Mouse (Mus musculus) forebrain, embryonic 10.5 days (tissue): ENCODE data around the gene Sdcbp2. TPM values are rescaled to one million over a fixed set of nuclear protein-coding genes. Genes with fewer than 3 reads are reported as not detected.
"Not testable (repeated sequence)": the region's sequence is repeated elsewhere in the genome, so short reads cannot be mapped to it uniquely, and the experiment has no call there.

Experiments used
- DNase-seq: peaks from one replicate; pipeline ENCODE4 v3.0.0-alpha.2; 2017; ENCODE audit warnings: low spot score; ENCODE audit errors: extremely low spot score
- H3K27ac ChIP-seq: fragments of 300-500 bp; sonication (generic); 2 replicates; pipeline ENCODE4 v1.5.1; 2016; ENCODE audit warnings: mild to moderate bottlenecking
- H3K27me3 ChIP-seq: fragments of 300-500 bp; sonication (generic); 2 replicates; pipeline ENCODE4 v1.6.1; 2016; ENCODE audit warnings: mild to moderate bottlenecking; ENCODE audit not compliant: poor library complexity, severe bottlenecking
- H3K36me3 ChIP-seq: fragments of 300-500 bp; sonication (generic); replicated peaks from 2 replicates; pipeline ENCODE4 v1.6.1; 2016; ENCODE audit warnings: mild to moderate bottlenecking, moderate library complexity
- H3K4me1 ChIP-seq: fragments of 300-500 bp; sonication (generic); 2 replicates; pipeline ENCODE4 v1.6.1; 2016
- H3K4me3 ChIP-seq: fragments of 300-500 bp; sonication (generic); 2 replicates; pipeline ENCODE4 v1.5.1; 2016; ENCODE audit warnings: mild to moderate bottlenecking, moderate library complexity
- H3K9me3 ChIP-seq: fragments of 300-500 bp; sonication (generic); 2 replicates; pipeline ENCODE4 v1.6.1; 2016; ENCODE audit warnings: mild to moderate bottlenecking, moderate library complexity
- WGBS: fragments of 180-500 bp; shearing (Covaris S2); methylation state at CpG from one replicate; pipeline ENCODE4 v1.1.7; 2016; 5-methylcytosine and 5-hydroxymethylcytosine counted together
- polyA plus RNA-seq: library from polyadenylated mRNA; unstranded; fragments of >200 nt; fragmentation: Nextera tagmentation; extraction: Ambion mirVana; gene quantifications from 2 replicates; pipeline ENCODE4 v1.2.1, GENCODE M21; 2016

Gene Sdcbp2
- polyA plus RNA-seq, 1 experiment from 2014 or later, result 0.79 TPM

DNA sequence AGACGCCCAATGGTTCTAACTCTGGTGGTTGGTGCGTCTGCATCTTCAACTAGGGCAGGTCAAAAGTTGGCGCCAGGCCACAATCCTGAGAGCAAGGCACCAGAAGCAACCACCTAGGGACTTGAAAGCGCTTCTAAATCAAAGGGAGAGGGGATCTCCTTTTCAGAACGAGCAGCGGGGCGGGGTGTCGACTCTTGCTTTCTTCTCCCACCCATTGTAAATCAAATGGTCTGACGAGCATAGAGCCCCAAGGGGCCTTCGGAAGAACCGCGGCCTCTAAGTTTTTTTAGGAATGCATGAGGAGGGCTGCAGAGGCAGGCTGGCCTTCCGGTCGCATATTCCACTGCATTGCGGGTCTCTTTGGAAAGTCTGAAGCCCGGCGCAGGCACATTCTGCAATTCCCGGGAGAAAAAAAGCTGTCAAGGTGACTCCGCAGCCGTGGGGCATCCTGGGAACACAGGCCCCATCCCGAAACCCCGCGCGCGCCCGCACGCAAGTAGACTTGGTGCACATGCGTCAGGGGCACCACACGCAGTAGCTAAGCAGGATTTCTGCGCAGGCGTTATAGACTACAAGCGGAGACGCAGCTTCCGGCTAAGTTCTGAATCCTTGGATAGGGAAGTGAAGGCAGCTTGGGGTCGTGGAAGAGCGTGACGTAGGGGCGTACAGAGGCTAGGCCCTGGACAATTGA, 3.4 kb downstream of the Sdcbp2 start:
- Histone ChIP-seq H3K27me3 (peaks cover 19% of the 10 kb centered on the region), H3K4me1 (peaks cover 18% of the 10 kb centered on the region), H3K4me3 (peak overlapping the region; percentile 54), H3K9me3 (no peaks in the 10 kb centered on the region), H3K27ac (peak overlapping the region; percentile 84), H3K36me3 (no peaks in the 10 kb centered on the region)
- peak; percentile 81 for DNase-seq
- under 1% methylated on average over 38 of the region's 38 CpGs for WGBS

DNA sequence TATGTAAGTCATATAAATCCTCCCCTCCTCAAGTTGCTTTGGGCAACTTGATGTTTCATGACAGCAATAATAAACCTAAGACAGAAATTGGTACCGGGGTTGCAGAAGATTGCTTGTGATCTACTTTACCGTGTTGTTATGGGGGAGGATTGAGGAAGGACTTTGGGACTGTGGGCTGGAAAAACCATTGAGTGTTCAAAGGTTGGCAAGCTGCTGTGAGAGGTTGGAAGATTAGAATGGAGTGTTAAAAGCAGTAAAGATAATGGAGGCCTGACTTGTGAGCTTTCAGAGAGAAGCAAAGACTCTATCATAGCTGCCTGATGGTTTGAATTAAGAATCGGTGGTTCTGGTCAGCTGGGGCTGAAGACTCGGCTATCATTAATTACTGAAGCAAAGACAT, 6.8 kb downstream of the Sdcbp2 start:
- Histone ChIP-seq H3K27ac (no peak overlapping the region), H3K9me3 (no peaks in the 10 kb centered on the region), H3K36me3 (no peaks in the 10 kb centered on the region), H3K4me1 (peaks cover 18% of the 10 kb centered on the region), H3K27me3 (peaks cover 19% of the 10 kb centered on the region), H3K4me3 (no peak overlapping the region)
- WGBS, result 82% methylated on average over 4 of the region's 4 CpGs
- DNase-seq, result no peak

- Histone ChIP-seq H3K4me3 (no peak overlapping the region), H3K27me3 (peaks cover 19% of the 10 kb centered on the region), H3K36me3 (no peaks in the 10 kb centered on the region), H3K9me3 (no peaks in the 10 kb centered on the region), H3K27ac (no peak overlapping the region), H3K4me1 (peaks cover 9% of the 10 kb centered on the region)
- no peak for DNase-seq
- WGBS, result 47% methylated on average over 1 of the region's 1 CpGs
These were observed 8.5 kb downstream of the Sdcbp2 start for GRCm38 (mm10) chr2:151580945-151581344.

DNA sequence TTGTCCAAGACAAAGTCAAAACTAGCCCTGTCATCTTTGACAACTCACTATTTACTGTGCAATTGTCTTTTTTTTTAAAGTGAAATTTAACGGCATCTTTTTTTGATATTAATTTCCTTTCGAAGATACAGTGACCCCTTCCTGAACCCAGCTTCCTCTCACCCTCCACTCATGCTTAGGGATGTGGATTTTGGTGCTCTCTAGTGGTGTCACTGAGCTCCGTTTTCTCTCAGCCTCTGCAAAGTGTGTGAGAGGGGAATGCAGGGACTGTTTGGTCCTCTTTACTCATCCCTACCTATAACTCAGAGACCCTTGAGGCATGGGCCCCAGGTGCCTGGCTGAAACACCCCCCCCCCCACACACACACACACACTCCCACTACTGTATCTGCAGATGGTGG, 13.5 kb downstream of the Sdcbp2 start:
- no peak for DNase-seq
- Histone ChIP-seq H3K4me3 (no peak overlapping the region), H3K27ac (no peak overlapping the region), H3K36me3 (no peaks in the 10 kb centered on the region), H3K27me3 (no peaks in the 10 kb centered on the region), H3K4me1 (no peaks in the 10 kb centered on the region), H3K9me3 (no peaks in the 10 kb centered on the region)
- WGBS, result 79% methylated on average over 3 of the region's 3 CpGs

GRCm38 (mm10) chr2:151586807-151587206, 14.4 kb downstream of the Sdcbp2 start:
- H3K27ac ChIP-seq, result no peak overlapping the region
- WGBS, result 96% methylated on average over 1 of the region's 1 CpGs

GRCm38 (mm10) chr2:151587306-151587705, 14.9 kb downstream of the Sdcbp2 start:
- WGBS, result 86% methylated on average over 9 of the region's 9 CpGs
- no peaks in the 10 kb centered on the region for H3K27me3 ChIP-seq

More at GRCm38 (mm10) chr2:151586807-151587206, 14.4 kb downstream of the Sdcbp2 start:
- no peaks in the 10 kb centered on the region for H3K27me3 ChIP-seq
- DNase-seq, result no peak
- no peaks in the 10 kb centered on the region for H3K36me3 ChIP-seq
- H3K4me1 ChIP-seq, result no peaks in the 10 kb centered on the region
- no peaks in the 10 kb centered on the region for H3K9me3 ChIP-seq
- H3K4me3 ChIP-seq, result no peak overlapping the region

DNA sequence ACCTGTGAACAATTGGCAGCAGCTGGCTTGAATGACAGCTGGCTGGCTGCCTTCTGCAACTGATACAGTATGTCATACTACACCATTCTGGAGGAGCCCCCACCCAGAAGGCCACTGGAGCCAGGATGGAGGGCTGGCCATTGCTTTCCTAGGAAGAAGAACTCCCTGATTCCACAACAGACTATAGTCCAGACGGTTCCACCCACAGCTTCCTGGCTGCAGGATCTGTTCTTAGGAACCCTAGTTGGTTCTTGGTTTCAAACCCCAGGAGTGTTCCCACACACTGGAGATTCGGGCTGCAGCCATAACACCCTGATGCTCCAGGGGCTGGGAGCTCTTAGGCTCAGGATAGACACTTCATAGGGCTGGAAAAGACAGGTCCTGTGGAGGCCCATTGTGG, 25.6 kb downstream of the Sdcbp2 start:
- H3K4me1 ChIP-seq, result peaks cover 20% of the 10 kb centered on the region
- no peak overlapping the region for H3K27ac ChIP-seq
- no peak overlapping the region for H3K4me3 ChIP-seq
- 0 out of 2 replicates have a peak, but pooled peaks cover 5% of the 10 kb centered on the region for H3K27me3 ChIP-seq
- H3K36me3 ChIP-seq, result no peaks in the 10 kb centered on the region
- no peak for DNase-seq
- no peaks in the 10 kb centered on the region for H3K9me3 ChIP-seq
- 84% methylated on average over 2 of the region's 2 CpGs for WGBS

More at GRCm38 (mm10) chr2:151587306-151587705, 14.9 kb downstream of the Sdcbp2 start:
- Histone ChIP-seq H3K4me3 (no peak overlapping the region), H3K27ac (no peak overlapping the region), H3K9me3 (no peaks in the 10 kb centered on the region), H3K4me1 (no peaks in the 10 kb centered on the region), H3K36me3 (no peaks in the 10 kb centered on the region)
- DNase-seq, result no peak

GRCm38 (mm10) chr2:151602106-151602505, 29.7 kb downstream of the Sdcbp2 start:
- DNase-seq, result no peak
- 0 out of 2 replicates have a peak, but pooled peaks cover 5% of the 10 kb centered on the region for H3K27me3 ChIP-seq
- 0 out of 2 replicates have a peak overlapping the region, but pooled peaks have one; percentile 60 for H3K27ac ChIP-seq
- peaks cover 52% of the 10 kb centered on the region for H3K4me1 ChIP-seq
- H3K4me3 ChIP-seq, result no peak overlapping the region
- H3K9me3 ChIP-seq, result no peaks in the 10 kb centered on the region
- 95% methylated on average over 4 of the region's 4 CpGs for WGBS
- H3K36me3 ChIP-seq, result no peaks in the 10 kb centered on the region

DNA sequence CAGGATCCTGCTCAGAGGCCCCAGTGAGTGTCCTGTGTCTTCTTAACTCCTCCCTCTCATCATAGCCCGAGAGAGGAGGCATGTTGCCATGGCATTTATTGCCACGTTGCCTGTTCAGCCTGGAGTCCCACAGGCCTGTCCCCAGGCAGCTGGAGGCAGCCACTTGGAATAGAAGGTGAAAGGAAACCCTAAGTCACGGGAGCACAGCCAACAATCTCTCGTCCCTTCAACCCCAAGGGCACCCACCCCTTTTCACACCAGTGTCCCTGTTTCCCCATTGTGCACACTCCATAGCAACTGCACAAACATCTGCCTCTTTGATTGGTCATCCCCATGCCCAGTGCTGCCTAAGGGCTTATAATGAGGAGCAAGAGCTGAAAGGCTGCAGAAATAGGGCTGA, 31.2 kb downstream of the Sdcbp2 start:
- no peak overlapping the region for H3K4me3 ChIP-seq
- H3K27ac ChIP-seq, result peak overlapping the region; percentile 72
- peak; percentile 44 for DNase-seq
- no peaks in the 10 kb centered on the region for H3K36me3 ChIP-seq
- 38% methylated on average over 4 of the region's 4 CpGs for whole genome bisulfite sequencing
- H3K27me3 ChIP-seq, result 0 out of 2 replicates have a peak, but pooled peaks cover 5% of the 10 kb centered on the region
- H3K9me3 ChIP-seq, result no peaks in the 10 kb centered on the region
- H3K4me1 ChIP-seq, result peaks cover 52% of the 10 kb centered on the region

GRCm38 (mm10) chr2:151605437-151605987, 33.1 kb downstream of the Sdcbp2 start:
- WGBS, result 55% methylated on average over 11 of the region's 11 CpGs
- H3K36me3 ChIP-seq, result no peaks in the 10 kb centered on the region
- no peaks in the 10 kb centered on the region for H3K27me3 ChIP-seq
- H3K9me3 ChIP-seq, result no peaks in the 10 kb centered on the region
- peak; percentile 36 for DNase-seq
- H3K4me1 ChIP-seq, result peaks cover 50% of the 10 kb centered on the region
- H3K27ac ChIP-seq, result peak overlapping the region; percentile 67
- H3K4me3 ChIP-seq, result no peak overlapping the region

- no peaks in the 10 kb centered on the region for H3K36me3 ChIP-seq
- no peaks in the 10 kb centered on the region for H3K27me3 ChIP-seq
- H3K4me1 ChIP-seq, result peaks cover 32% of the 10 kb centered on the region
- no peak for DNase-seq
- H3K27ac ChIP-seq, result no peak overlapping the region
- 84% methylated on average over 1 of the region's 1 CpGs for WGBS
- H3K4me3 ChIP-seq, result no peak overlapping the region
- H3K9me3 ChIP-seq, result no peaks in the 10 kb centered on the region
These were observed 36.0 kb downstream of the Sdcbp2 start for GRCm38 (mm10) chr2:151608435-151608834.

- Histone ChIP-seq H3K4me1 (peaks cover 17% of the 10 kb centered on the region), H3K27me3 (no peaks in the 10 kb centered on the region), H3K9me3 (no peaks in the 10 kb centered on the region), H3K27ac (no peak overlapping the region), H3K36me3 (no peaks in the 10 kb centered on the region), H3K4me3 (no peak overlapping the region)
- WGBS, result 70% methylated on average over 3 of the region's 3 CpGs
- DNase-seq, result no peak
These were observed 37.6 kb downstream of the Sdcbp2 start for GRCm38 (mm10) chr2:151609974-151610373.

DNA sequence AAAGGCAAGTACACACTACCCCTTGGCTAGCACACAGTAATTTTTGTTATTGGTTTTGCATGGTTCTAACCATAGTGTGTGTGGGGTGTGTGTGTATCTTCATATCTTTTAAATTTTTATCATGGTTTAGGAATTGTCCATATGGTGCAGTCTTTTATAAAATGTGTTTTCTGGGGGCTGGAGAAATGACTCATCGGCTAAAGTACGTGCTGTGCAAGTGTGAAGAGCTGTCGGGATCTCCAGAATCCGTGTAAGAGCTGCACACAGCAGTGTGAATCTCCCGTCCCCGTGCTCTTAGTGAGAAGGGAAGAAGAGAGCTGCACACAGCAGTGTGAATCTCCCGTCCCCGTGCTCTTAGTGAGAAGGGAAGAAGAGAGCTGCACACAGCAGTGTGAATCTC, 43.4 kb downstream of the Sdcbp2 start:
- H3K4me3 ChIP-seq, H3K27me3 ChIP-seq, H3K9me3 ChIP-seq, H3K36me3 ChIP-seq, DNase-seq, H3K27ac ChIP-seq: not testable (repeated sequence)
- peaks cover 18% of the 10 kb centered on the region for H3K4me1 ChIP-seq
- WGBS, result 88% methylated on average over 8 of the region's 8 CpGs
